Mouse (Mus musculus): ENCODE results near the gene Klhl13.

The Klhl13 gene

DNA sequence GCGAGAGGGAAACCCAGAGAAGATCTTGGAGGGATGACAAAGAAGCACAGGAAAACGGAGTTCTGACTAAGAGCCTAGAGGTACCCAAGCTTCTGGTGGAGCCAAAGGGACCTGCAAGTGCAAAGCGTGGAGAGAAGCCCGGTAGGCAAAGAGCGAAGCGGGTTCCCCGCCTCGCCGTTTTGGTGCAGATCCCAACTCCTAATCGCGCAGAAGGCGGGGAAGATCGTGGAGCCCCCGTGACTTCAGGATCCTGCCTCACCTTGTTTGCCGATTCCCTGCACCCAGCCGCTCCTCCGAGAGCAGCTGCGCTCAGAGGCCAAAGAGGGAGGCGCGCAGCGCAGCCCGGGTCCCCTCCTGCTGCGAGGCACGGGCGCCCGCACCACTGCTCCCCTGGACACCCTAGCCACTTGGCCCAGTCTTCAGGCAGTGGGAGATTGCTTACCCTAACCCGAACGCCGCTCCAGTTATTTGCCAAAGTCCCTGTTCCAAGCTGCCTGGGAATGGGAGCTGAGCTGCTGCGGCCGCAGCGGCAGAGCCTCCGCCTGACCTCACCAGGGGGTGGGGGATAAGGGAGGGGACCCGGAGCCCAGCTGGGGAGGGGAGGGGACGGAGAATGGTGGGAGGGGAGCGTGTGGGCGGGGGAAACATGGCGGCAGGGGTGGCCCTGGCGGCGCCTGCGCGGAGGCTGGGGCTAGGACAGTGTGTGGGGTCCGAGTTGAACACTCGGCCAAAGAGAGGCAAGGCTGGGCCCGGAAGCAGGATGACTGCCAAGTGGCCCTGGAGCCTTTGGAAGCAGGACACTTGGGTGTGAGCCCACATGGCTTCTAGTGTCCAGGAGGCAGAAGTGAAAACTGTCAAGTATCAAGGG is at the start of gene Klhl13:
Gene Klhl13 (minus strand): TSS at position 569 of the 868 bp plus-strand sequence.
- DNase-seq (ENCODE audit: low spot score): peak; percentile 8

GRCm38 (mm10) chrX:23409296-23410149 is 44.6 kb upstream of the Klhl13 start:
- no peak for DNase-seq (ENCODE audit: low spot score)

- no peak for DNase-seq (ENCODE audit: low spot score)
Measured at GRCm38 (mm10) chrX:23388716-23389115, 23.8 kb upstream of the Klhl13 start.

DNA sequence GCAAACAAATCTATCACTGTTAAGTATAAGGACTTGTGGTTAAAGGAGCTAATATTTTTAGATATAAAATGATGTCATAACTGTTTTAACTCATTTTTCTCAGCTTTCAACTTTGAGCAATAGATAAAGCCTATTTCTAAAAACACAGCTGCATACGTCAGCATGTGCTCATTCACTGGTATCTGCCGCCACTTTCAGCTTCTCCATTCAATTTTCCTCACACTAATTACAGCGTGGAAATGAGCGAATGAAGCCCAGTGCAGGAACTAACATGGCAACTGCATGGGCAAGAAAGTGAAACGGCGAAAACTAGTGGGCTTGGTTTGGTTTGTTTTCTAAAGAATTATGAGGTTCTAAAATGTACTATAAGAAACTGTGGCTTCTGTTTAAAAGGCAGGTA is 1.4 kb downstream of the Klhl13 start:
- DNase-seq (ENCODE audit: low spot score): no peak

DNA sequence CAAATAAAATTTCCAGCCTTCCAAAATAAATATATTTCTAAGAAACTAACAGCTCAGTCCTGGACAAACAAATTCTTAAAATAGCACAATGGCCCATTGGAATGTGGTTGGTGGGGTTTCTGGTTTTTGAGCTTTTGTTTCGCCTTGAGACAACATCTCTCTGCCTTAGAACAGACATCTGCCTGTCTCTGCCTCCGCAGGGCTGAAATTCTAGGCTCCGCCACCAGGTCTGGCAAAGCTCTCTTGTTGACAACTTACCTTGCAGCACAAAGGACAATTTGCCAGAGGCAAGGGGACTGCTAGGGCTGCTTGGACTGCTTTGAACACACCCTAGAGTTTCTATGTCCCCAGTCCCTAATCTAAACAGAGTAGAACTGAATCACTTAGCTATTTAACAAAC is 4.4 kb downstream of the Klhl13 start:
- no peak for DNase-seq (ENCODE audit: low spot score)

GRCm38 (mm10) chrX:23350083-23350482 is 14.8 kb downstream of the Klhl13 start:
- DNase-seq (ENCODE audit: low spot score): no peak

GRCm38 (mm10) chrX:23328116-23328515 is 36.8 kb downstream of the Klhl13 start:
- DNase-seq (ENCODE audit: low spot score): no peak

DNA sequence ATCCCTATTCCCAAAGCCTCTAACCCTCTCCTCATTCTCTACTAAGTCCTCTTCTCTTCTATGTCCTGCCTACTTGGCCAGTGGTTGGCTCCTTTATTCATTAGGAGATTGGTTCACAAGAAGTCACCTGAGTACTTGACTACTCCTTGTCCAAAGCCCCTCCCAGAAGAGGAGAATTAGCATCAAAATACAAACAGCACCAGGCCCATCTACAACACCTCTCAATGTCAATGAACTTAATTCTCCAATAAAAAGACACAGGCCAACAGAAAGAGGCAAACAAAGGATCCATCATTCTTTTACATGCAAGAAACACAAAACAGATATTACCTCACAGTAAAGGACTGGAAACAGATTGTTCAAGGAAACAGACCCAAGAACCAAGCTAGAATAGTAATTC is 46.0 kb downstream of the Klhl13 start:
- no peak for DNase-seq (ENCODE audit: low spot score)

GRCm38 (mm10) chrX:23295952-23296598 is 68.8 kb downstream of the Klhl13 start:
- DNase-seq (ENCODE audit: low spot score): peak; percentile 58

DNA sequence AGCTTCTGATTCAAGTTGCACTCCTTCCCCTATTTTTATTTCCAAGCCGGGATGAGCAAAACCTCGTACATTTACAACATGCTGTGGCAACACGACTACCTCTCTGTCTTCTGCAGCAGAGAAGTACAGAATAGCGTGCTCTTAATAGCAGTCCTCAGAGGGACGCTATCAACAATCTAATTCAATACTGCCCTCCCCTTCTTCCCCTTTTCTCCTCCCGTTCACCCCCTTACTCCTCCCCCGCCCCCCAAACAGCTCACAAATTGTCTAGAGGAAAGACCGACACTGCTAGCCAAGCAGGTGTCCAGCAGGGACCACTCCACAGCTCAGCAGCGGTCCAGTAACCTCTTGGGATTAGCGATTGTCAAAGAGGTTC is 79.5 kb downstream of the Klhl13 start:
- no peak for DNase-seq (ENCODE audit: low spot score)

GRCm38 (mm10) chrX:23284530-23285441 is 80.1 kb downstream of the Klhl13 start:
- DNase-seq (ENCODE audit: low spot score): no peak

GRCm38 (mm10) chrX:23267601-23268000 is 97.3 kb downstream of the Klhl13 start:
- DNase-seq (ENCODE audit: low spot score): no peak

DNA sequence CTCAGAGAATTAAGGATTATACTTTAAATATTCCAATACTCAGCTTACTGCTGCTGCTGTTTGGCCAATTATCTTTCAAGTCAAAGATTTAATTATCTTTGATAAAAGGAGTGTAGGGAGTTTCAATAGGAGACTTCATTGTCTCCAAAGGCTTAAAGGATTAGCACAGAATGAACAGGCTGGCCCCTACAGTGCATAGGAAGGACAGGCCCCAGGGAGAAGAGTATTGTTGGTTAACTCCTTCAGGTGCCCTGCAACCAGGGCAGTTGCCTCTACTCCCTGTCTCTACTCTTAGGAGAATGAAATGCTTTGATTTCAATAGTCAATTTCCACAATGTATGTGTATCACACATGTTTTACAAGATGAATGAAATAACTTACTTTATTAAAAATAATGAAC is 116.1 kb downstream of the Klhl13 start:
- DNase-seq (ENCODE audit: low spot score): no peak
